Mouse (Mus musculus) ES-E14 (cell line): ENCODE measurements around the gene Nat9. TPM values are rescaled to one million over a fixed set of nuclear protein-coding genes. Genes with fewer than 3 reads are reported as not detected.

Source experiments
- DNase-seq: peaks from one replicate; pipeline ENCODE4 v3.0.0-alpha.2; 2013; ENCODE audit warnings: low read depth, low spot score
- H3K27ac ChIP-seq: 2 replicates; pipeline ENCODE4 v1.5.1; 2012; ENCODE audit warnings: low read depth, mild to moderate bottlenecking, low read length, moderate library complexity, mixed read lengths; ENCODE audit not compliant: poor library complexity, insufficient read depth, severe bottlenecking
- H3K36me3 ChIP-seq: 2 replicates; pipeline ENCODE4 v1.6.1; 2012; ENCODE audit warnings: mild to moderate bottlenecking, low read length, moderate library complexity, mixed read lengths; ENCODE audit not compliant: control insufficient read depth, poor library complexity, insufficient read depth, severe bottlenecking
- H3K4me1 ChIP-seq, 2 experiments: fragments of 150-350 bp in 1 of 2; sonication (generic) in 1 of 2; 2 replicates each; pipeline ENCODE4 v1.6.1; 2012; ENCODE audit warnings: low read length in 2 of 2, mild to moderate bottlenecking in 1 of 2, mixed read lengths in 1 of 2; ENCODE audit not compliant: control insufficient read depth in 2 of 2, insufficient read depth in 2 of 2, poor library complexity in 1 of 2
- H3K4me3 ChIP-seq, 2 experiments: fragments of 150-350 bp in 1 of 2; sonication (generic) in 1 of 2; 2 replicates each; pipeline ENCODE4 v1.5.1; 2012; ENCODE audit warnings: low read length in 2 of 2, low read depth in 1 of 2, mild to moderate bottlenecking in 1 of 2, mixed read lengths in 1 of 2; ENCODE audit not compliant: insufficient read depth in 1 of 2, poor library complexity in 1 of 2, severe bottlenecking in 1 of 2
- H3K9ac ChIP-seq: 2 replicates; pipeline ENCODE4 v1.6.1; 2012; ENCODE audit warnings: low read depth, mild to moderate bottlenecking, low read length, mixed read lengths; ENCODE audit not compliant: poor library complexity, insufficient read depth, severe bottlenecking
- H3K9me3 ChIP-seq: fragments of 150-350 bp; sonication (generic); 2 replicates; pipeline ENCODE4 v1.6.1; 2012; ENCODE audit warnings: low read depth, mild to moderate bottlenecking, low read length; ENCODE audit not compliant: control insufficient read depth, insufficient read depth
- CHD2 ChIP-seq: IDR thresholded peaks from 2 replicates; pipeline ENCODE4 v1.6.1; 2014; ENCODE audit warnings: mild to moderate bottlenecking, low read depth, low read length, inconsistent platforms
- HCFC1 ChIP-seq: IDR thresholded peaks from 2 replicates; pipeline ENCODE4 v1.6.1; 2012; ENCODE audit warnings: low read length, inconsistent platforms, borderline replicate concordance; ENCODE audit not compliant: insufficient read depth
- MAFK ChIP-seq: IDR thresholded peaks from 2 replicates; pipeline ENCODE4 v1.6.1; 2014; ENCODE audit warnings: mild to moderate bottlenecking, low read depth, low read length, inconsistent platforms; ENCODE audit not compliant: insufficient read depth
- ZC3H11A ChIP-seq: IDR thresholded peaks from 2 replicates; pipeline ENCODE4 v1.6.1; 2012; ENCODE audit warnings: low read depth, mild to moderate bottlenecking, inconsistent platforms, low read length, borderline replicate concordance
- ZNF384 ChIP-seq: IDR thresholded peaks from 2 replicates; pipeline ENCODE4 v1.6.1; 2012; ENCODE audit warnings: low read depth, low read length, inconsistent platforms
- in situ Hi-C, 2 experiments: fragments of 600-800 bp; cut with MboI; formaldehyde crosslinking; loops; one replicate each; pipeline ENCODE4 v1.15.1; 2025; ENCODE audit warnings: low sequenced_read_pairs in 2 of 2, inconsistent platforms in 1 of 2; ENCODE audit not compliant: unreplicated experiment in 2 of 2
- total RNA-seq: library from RNA; depleted of rRNA; stranded (reverse); fragments of 300-350 nt; gene quantifications from 2 replicates; pipeline ENCODE4 v1.2.3, GENCODE M21; 2012

Nat9 gene
- total RNA-seq, 1 experiment: 19.3 TPM

DNA sequence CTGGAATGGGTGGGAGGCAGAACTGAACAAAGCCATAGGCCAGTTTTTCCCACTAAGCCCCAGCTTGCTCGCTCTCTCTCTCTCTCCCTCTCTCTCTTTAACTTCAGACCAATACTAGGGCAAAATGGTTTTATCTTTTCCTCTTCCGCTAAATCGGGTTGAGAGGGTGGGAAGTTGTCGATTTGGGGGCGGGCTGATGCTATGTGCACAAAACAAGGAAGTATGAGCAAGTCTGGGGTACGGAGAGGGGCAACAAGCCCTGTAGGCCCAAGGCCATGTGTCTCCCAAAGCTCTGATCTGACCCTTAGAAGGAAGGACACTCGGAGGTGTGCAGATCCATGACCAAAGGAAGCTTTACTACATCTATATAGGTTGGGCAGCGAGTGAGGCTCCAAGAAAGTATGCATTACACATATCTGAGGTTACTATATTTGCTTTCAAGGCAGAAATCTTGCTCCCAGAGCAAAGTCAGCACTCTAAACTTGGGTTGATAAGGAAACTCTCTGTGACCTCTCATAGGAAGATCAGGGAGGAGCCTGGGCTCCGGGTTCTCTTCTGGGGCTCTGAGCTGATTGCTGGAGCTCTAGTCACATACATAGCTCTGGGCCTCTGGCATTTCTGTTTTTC, 26.0 kb downstream of the Nat9 start:
- H3K9ac ChIP-seq: no peak overlapping the region
- peaks cover 6 to 23% of the 10 kb centered on the region in 2 experiments; a peak in 2 of 4 replicates for H3K4me1 ChIP-seq
- DNase-seq: no peak
- no peaks in the 10 kb centered on the region for H3K9me3 ChIP-seq
- in situ Hi-C loops: no loop called here
- TF ChIP-seq MAFK (no peak), ZNF384 (no peak), CHD2 (no peak), HCFC1 (no peak), ZC3H11A (no peak)
- no peak overlapping the region for H3K4me3 ChIP-seq
- H3K27ac ChIP-seq: no peak overlapping the region
- peaks cover 4% of the 10 kb centered on the region; the same call in 1 of the 2 replicates for H3K36me3 ChIP-seq

DNA sequence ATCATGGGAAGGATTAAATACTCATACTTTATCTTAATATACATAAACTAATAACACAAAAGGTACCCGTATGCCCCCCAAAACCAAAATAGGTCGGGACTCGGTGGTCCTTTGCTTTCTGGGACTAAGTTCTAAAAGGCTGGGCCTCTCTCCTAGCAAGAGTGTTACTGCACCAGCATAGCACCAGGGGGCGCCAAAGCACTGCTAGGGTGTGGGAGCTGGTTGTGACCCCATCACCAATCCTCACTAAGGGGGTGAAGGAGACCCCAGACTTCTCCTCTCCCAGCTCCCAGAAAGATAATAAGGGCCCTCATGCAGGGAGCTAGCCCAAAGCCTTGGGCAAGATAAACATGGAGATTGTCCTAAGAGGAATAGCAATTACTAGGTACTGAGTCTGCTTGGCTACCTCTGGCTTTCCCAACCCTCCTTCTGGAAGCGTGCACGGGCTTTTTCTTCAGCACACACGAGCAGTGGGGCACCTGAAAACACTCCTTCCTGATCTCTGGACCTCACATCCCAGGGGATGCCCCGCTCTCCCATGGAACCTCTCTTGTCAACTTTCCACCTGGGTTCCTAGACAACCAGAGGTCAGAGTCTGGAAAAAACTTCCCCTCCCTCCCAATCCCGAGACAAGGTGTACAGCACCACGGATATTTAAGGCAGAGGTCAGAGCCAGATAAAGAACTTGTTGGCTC, 26.6 kb downstream of the Nat9 start:
- peaks cover 2% of the 10 kb centered on the region; the same call in 1 of the 2 replicates for H3K36me3 ChIP-seq
- H3K9ac ChIP-seq: no peak overlapping the region
- no peak overlapping the region for H3K27ac ChIP-seq
- peaks cover 6 to 23% of the 10 kb centered on the region in 2 experiments; a peak in 2 of 4 replicates for H3K4me1 ChIP-seq
- H3K9me3 ChIP-seq: no peaks in the 10 kb centered on the region
- no peak for DNase-seq
- TF ChIP-seq ZNF384: no peak
- no peak for TF ChIP-seq CHD2
- TF ChIP-seq ZC3H11A: peak; percentile 87
- TF ChIP-seq HCFC1: no peak
- no peak for TF ChIP-seq MAFK
- in situ Hi-C loops: no loop called here
- H3K4me3 ChIP-seq: no peak overlapping the region

DNA sequence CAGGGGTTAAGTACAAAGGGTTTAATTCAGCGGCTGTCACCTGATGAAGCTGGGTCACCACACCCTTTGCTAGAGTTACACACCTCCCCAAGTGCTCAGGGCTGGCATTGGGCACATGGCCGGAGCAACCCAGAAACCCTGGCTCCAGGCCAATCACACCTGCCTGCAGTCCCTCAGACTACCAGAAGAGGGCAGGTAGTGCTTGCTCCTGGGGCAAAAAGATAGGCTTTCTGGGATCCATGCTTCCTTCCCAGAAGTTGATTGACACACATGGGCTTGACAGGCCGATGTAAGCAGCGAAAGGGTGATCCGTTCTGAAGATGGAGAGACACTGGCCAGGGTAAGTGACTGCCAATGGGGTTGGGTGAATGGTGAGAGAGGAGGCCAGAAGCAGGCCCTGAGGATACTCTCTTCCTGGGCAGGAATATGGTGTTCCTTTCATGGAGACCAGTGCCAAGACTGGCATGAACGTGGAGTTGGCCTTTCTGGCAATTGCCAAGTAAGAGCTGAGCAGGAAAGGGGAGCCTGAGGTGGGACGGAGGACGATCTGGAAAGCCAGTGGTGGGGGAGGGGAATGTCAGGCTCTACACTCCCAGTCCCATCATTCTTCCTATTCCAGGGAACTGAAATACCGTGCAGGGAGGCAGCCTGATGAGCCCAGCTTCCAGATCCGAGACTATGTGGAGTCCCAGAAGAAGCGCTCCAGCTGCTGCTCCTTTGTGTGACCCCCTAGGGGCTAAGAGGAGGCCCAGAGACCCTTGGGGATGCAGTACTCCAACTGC, 27.5 kb downstream of the Nat9 start:
- no peak overlapping the region for H3K4me3 ChIP-seq
- no peak overlapping the region for H3K27ac ChIP-seq
- H3K9me3 ChIP-seq: no peaks in the 10 kb centered on the region
- in situ Hi-C loops: no loop called here
- no peak overlapping the region for H3K9ac ChIP-seq
- TF ChIP-seq MAFK: no peak
- no peak for TF ChIP-seq CHD2
- TF ChIP-seq ZNF384: no peak
- peak; percentile 56; the same call in 1 of the 2 replicates for TF ChIP-seq ZC3H11A
- no peak for TF ChIP-seq HCFC1
- no peaks in the 10 kb centered on the region for H3K36me3 ChIP-seq
- peak; percentile 76 for DNase-seq
- peaks cover 3 to 19% of the 10 kb centered on the region in 2 experiments; a peak in 2 of 4 replicates for H3K4me1 ChIP-seq

DNA sequence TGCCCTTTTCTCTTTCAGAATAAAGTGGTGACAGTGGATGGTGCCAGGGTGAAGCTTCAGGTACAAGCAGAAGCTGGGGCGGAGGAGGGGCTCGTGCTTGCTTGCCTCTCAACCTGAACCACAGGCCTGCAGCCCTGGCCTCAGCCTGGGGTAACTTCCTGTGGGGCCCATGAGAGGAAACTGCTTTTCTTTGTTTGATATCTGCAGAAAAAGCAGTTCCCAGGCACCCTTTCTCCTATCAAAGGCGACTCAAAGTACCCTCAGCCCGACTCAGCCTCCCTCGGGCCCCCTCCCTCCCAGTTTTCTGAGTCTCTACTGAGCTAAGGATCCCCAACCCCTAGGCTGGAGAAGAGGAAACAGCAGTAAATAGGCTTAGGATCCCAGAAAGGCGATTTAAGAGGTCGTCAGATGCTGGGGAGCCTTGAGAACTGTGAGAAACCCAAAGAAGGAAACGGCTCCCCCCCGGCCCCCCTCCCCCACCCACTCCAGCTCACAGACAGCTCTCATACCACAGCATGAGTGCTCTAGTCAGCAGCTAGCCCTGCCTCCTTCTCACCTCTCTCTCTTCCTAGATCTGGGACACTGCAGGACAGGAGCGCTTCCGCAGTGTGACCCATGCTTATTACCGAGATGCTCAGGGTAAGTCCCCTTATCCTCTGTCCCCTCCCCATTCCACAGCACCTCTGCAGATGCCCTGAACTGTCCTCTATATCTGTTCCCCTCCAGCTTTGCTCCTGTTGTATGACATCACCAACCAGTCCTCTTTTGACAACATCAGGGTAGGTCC, 29.5 kb downstream of the Nat9 start:
- Histone ChIP-seq H3K9me3 (no peaks in the 10 kb centered on the region), H3K4me1 (peaks cover 3 to 17% of the 10 kb centered on the region in 2 experiments; a peak in 2 of 4 replicates), H3K27ac (no peak overlapping the region), H3K4me3 (no peak overlapping the region), H3K9ac (no peak overlapping the region), H3K36me3 (no peaks in the 10 kb centered on the region)
- no peak for DNase-seq
- in situ Hi-C loops: no loop called here
- TF ChIP-seq MAFK (no peak), CHD2 (no peak), ZC3H11A (no peak), ZNF384 (no peak), HCFC1 (no peak)
